Mouse (Mus musculus): ENCODE data around the gene Akt2. TPM values are rescaled to one million over a fixed set of nuclear protein-coding genes. Genes with fewer than 3 reads are reported as not detected.

Akt2 gene
- polyA plus RNA-seq, 1 experiment from 2014 or later, result 114 TPM

DNA sequence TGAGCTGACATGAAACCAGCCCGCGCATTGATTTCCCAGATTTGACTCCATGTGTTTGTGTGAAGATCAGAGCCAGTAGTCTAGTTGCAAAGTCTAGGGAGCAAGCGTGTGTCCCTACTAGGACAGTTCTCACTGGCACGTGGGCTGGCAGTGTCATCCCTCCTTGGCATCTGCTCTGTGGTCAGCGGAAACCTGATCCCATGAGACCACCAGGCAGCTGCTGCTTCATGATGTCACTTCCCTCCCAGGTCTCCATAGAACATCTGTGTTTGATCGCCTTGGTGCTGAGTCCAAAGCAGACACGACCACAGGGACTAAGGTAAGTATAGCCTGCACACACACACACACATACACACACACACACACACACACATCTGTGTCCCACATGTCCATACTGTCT, 12.9 kb upstream of the Akt2 start:
- no peak overlapping the region for H3K4me2 ChIP-seq (ENCODE audit: low read depth, low read length)
- 48% methylated on average over 7 of the region's 7 CpGs for WGBS
- peak; percentile 48; the same call in 1 of the 2 replicates for ATAC-seq (ENCODE audit: low read depth)

DNA sequence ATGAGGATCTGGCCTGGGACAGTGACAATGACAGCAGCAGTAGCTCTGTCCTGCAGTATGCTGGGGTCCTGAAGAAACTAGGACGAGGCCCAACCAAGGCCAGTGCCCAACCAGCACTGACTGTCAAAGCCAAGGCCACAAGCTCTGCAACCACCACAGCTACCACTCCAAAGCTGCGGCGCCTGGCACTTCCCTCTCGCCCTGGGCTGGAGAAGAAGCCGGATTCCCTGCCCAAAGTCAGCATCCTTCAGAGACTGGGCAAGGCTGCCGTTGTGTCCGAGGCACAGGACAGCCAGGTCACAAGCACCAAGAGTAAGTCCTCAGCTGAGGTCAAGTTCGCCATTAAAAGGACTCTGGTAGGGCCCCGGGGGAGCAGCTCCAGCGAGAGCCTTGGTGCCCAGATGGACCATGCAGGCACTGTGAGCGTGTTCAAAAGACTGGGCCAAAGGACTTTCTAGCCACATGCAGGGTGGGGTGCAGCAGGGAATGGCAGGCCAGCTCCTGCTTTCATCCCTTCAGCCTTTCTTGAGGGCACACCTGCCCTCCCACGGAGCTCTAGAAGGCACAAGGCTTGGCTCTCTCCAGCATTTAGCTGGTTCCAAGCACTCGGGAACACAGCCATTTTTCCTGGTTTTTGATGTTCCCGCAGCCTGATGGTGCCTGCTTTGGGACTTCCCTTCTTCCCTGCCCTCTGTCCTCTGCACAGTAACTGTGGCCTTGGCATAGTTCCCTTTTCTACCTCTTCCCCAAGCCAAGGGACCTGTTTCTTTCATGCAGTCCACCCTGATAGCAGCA, 10.8 kb upstream of the Akt2 start:
- WGBS, result 92% methylated on average over 14 of the region's 14 CpGs
- H3K36me3 ChIP-seq (ENCODE audit: control insufficient read depth, insufficient read depth, low read length), result peaks cover 86% of the 10 kb centered on the region

More for the DNA sequence above, 12.9 kb upstream of the Akt2 start:
- peak; percentile 44 for DNase-seq (ENCODE audit: low spot score)
- no peaks in the 10 kb centered on the region for H3K9me3 ChIP-seq (ENCODE audit: control insufficient read depth, low read length)
- H3K36me3 ChIP-seq (ENCODE audit: control insufficient read depth, insufficient read depth, low read length), result peaks cover 89% of the 10 kb centered on the region
- no peaks in the 10 kb centered on the region for H3K4me1 ChIP-seq (ENCODE audit: control insufficient read depth, insufficient read depth, low read length)
- H3K4me3 ChIP-seq (ENCODE audit: low read depth, low read length), result no peak overlapping the region
- H3K9ac ChIP-seq (ENCODE audit: low read depth, low read length), result no peak overlapping the region
- no peaks in the 10 kb centered on the region for H3K27me3 ChIP-seq (replicated peaks; ENCODE audit: control insufficient read depth, insufficient read depth, low read length)
- peak overlapping the region; percentile 48; the same call in 1 of the 2 replicates for H3K27ac ChIP-seq (replicated peaks; ENCODE audit: low read depth, low read length)

DNA sequence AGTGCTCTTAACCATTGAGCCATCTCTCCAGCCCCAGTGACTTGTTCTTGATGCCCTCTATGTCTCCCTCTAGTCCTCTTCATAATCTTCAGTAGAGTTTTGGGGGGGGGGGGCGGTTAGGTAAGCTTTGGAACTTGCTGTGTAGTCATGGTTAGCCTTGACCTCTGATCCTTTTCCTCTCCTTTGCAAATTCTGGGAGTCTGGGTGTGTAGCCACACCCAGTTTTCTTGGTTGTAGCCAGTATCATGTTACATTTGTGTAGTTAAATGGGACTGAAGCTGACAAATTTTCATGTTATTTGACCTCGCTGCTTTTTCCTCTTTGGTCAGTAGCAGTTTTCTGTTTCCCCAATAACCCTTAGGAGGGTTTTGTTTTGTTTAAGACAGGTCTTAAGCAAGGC, 4.5 kb upstream of the Akt2 start:
- peaks cover 31% of the 10 kb centered on the region for H3K36me3 ChIP-seq (ENCODE audit: control insufficient read depth, insufficient read depth, low read length)
- 66% methylated on average over 2 of the region's 2 CpGs for WGBS
- H3K4me3 ChIP-seq (ENCODE audit: low read depth, low read length), result no peak overlapping the region
- no peak overlapping the region for H3K9ac ChIP-seq (ENCODE audit: low read depth, low read length)
- no peak overlapping the region for H3K27ac ChIP-seq (replicated peaks; ENCODE audit: low read depth, low read length)
- no peak overlapping the region for H3K4me2 ChIP-seq (ENCODE audit: low read depth, low read length)
- ATAC-seq (ENCODE audit: low read depth), result no peak
- H3K9me3 ChIP-seq (ENCODE audit: control insufficient read depth, low read length), result no peaks in the 10 kb centered on the region
- DNase-seq (ENCODE audit: low spot score), result no peak
- no peaks in the 10 kb centered on the region for H3K4me1 ChIP-seq (ENCODE audit: control insufficient read depth, insufficient read depth, low read length)
- no peaks in the 10 kb centered on the region for H3K27me3 ChIP-seq (replicated peaks; ENCODE audit: control insufficient read depth, insufficient read depth, low read length)

More for the DNA sequence above, 10.8 kb upstream of the Akt2 start:
- Histone ChIP-seq H3K9ac (ENCODE audit: low read depth, low read length) (no peak overlapping the region; the same call in 1 of the 2 replicates), H3K9me3 (ENCODE audit: control insufficient read depth, low read length) (no peaks in the 10 kb centered on the region), H3K4me2 (ENCODE audit: low read depth, low read length) (no peak overlapping the region), H3K4me3 (ENCODE audit: low read depth, low read length) (no peak overlapping the region), H3K4me1 (ENCODE audit: control insufficient read depth, insufficient read depth, low read length) (no peaks in the 10 kb centered on the region), H3K27me3 (replicated peaks; ENCODE audit: control insufficient read depth, insufficient read depth, low read length) (no peaks in the 10 kb centered on the region), H3K27ac (replicated peaks; ENCODE audit: low read depth, low read length) (no peak overlapping the region)
- no peak for DNase-seq (ENCODE audit: low spot score)
- no peak for ATAC-seq (ENCODE audit: low read depth)

DNA sequence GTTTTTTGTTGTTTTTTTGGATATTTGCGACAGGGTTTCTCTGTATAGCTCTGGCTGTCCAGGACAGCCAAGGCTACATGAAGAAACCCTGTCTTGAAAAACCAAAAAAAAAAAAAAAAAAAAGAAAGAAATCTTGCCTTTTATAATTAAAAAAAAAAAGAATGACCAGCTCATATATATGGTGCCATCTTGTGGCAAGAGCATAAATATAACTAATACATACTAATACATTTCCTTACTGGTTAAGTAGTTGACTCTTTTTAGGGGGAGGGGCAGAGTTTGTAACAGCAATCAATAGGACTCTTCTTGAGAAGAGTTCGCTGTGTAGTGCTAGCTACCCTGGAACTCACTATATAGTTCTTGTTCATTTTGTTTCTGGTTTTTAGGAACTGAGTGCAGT, 3.6 kb upstream of the Akt2 start:
- 93% methylated on average over 2 of the region's 2 CpGs for WGBS
- Histone ChIP-seq H3K27me3 (replicated peaks; ENCODE audit: control insufficient read depth, insufficient read depth, low read length) (no peaks in the 10 kb centered on the region), H3K9me3 (ENCODE audit: control insufficient read depth, low read length) (no peaks in the 10 kb centered on the region), H3K9ac (ENCODE audit: low read depth, low read length) (no peak overlapping the region), H3K4me1 (ENCODE audit: control insufficient read depth, insufficient read depth, low read length) (peaks cover 2% of the 10 kb centered on the region; the same call in 1 of the 2 replicates), H3K27ac (replicated peaks; ENCODE audit: low read depth, low read length) (no peak overlapping the region), H3K36me3 (ENCODE audit: control insufficient read depth, insufficient read depth, low read length) (peaks cover 23% of the 10 kb centered on the region; the same call in 1 of the 2 replicates), H3K4me2 (ENCODE audit: low read depth, low read length) (no peak overlapping the region), H3K4me3 (ENCODE audit: low read depth, low read length) (no peak overlapping the region)
- peak; percentile 23 for DNase-seq (ENCODE audit: low spot score)
- ATAC-seq (ENCODE audit: low read depth), result no peak

DNA sequence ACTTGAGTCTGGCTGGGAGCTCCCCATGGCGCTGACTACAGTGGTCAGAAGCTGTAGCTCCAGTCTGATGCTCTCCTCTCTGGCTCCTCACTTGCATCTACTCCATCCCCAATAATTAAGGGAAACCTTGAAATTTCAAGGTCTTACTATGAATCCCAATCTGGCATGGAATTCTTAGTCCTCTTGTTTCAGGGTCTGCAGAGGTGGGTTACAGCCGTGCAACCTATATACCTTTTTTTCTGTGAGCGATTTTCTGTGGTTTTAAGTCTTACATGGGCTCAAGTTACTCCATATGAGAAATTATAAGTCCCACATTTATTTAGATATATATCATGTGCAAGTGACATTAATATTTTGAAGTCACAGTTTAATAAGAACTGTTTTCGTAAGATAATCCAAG, 1.3 kb upstream of the Akt2 start:
- Histone ChIP-seq H3K27ac (replicated peaks; ENCODE audit: low read depth, low read length) (no peak overlapping the region), H3K4me3 (ENCODE audit: low read depth, low read length) (no peak overlapping the region), H3K27me3 (replicated peaks; ENCODE audit: control insufficient read depth, insufficient read depth, low read length) (no peaks in the 10 kb centered on the region), H3K9me3 (ENCODE audit: control insufficient read depth, low read length) (no peaks in the 10 kb centered on the region), H3K4me1 (ENCODE audit: control insufficient read depth, insufficient read depth, low read length) (peaks cover 10% of the 10 kb centered on the region; the same call in 1 of the 2 replicates), H3K9ac (ENCODE audit: low read depth, low read length) (no peak overlapping the region), H3K36me3 (ENCODE audit: control insufficient read depth, insufficient read depth, low read length) (peaks cover 12% of the 10 kb centered on the region), H3K4me2 (ENCODE audit: low read depth, low read length) (no peak overlapping the region)
- WGBS, result 86% methylated on average over 4 of the region's 4 CpGs
- DNase-seq (ENCODE audit: low spot score) (no peak), ATAC-seq (ENCODE audit: low read depth) (no peak)

DNA sequence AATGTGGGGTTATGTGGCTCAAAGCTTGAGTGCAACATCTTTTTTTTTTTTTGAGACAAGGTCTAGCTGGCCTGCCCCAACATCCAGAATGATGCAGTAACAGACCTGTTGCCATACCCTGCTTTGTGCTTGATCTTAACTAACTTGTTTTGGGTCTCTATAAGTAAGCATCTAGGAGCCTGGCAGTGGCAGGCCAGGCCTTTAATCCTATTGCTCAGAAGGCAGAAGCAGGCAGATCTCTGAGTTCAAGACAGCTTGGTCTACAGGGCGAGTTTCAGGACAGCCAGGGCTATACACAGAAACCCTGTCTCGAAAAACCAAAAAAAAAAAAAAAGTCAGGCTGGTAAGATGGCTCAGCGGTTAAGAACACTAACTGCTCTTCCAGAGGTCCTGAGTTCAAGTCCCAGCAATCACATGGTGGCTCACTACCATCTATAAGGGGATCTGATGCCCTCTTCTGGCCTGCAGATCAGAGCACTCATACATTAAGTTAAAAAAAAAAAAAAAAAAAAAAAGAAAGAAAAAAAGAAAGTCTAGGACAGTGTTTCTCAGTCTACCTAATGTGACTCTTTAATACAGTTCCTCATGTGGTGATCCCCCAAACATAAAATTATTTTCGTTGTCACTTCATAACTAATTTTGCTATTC, 662 bp upstream of the Akt2 start:
- no peaks in the 10 kb centered on the region for H3K27me3 ChIP-seq (replicated peaks; ENCODE audit: control insufficient read depth, insufficient read depth, low read length)
- H3K36me3 ChIP-seq (ENCODE audit: control insufficient read depth, insufficient read depth, low read length), result peaks cover 11% of the 10 kb centered on the region; the same call in 1 of the 2 replicates
- DNase-seq (ENCODE audit: low spot score) (no peak), ATAC-seq (ENCODE audit: low read depth) (no peak)
- peaks cover 10% of the 10 kb centered on the region; the same call in 1 of the 2 replicates for H3K4me1 ChIP-seq (ENCODE audit: control insufficient read depth, insufficient read depth, low read length)
- no peaks in the 10 kb centered on the region for H3K9me3 ChIP-seq (ENCODE audit: control insufficient read depth, low read length)
- 55% methylated on average over 4 of the region's 4 CpGs for WGBS
- H3K27ac ChIP-seq (replicated peaks; ENCODE audit: low read depth, low read length), result peak overlapping the region; percentile 98
- peak overlapping the region; percentile 79 for H3K4me3 ChIP-seq (ENCODE audit: low read depth, low read length)
- H3K4me2 ChIP-seq (ENCODE audit: low read depth, low read length), result peak overlapping the region; percentile 71
- H3K9ac ChIP-seq (ENCODE audit: low read depth, low read length), result peak overlapping the region; percentile 86

DNA sequence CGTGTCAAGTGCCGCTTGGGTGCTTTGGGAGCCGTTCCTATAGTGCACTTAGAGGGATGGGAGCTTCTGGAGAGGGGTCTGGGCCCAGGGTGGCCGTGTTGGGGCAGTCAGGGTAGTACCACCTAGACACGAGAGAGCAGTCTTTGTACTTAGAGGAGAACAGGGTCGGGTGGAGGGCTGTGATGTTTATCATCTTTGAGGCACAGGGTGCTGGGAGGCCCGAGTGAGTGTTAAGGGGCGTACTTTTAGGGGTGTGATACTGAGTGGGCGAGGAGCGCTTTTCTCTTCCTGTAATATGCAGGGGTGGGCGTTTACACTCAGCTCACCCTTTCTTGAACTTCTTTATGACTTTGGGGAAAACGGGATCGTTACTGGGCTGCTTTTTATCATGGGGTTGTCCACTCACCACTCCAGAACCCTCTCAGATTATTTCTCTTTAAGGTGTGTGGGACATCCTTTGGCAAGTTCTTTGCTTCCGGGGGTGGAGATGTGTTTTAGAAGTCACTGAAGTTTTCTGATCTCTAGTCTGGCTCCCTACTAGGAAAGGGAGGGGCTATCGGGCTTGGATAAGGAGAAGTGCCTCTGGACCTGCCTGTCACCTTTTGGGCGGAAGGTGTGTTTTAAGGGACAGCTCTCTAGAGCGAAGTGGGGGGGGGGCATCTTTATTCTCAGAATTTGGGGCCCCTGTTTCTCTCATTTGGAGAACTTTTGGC, 1.0 kb downstream of the Akt2 start:
- Histone ChIP-seq H3K9me3 (ENCODE audit: control insufficient read depth, low read length) (no peaks in the 10 kb centered on the region), H3K9ac (ENCODE audit: low read depth, low read length) (peak overlapping the region; percentile 86), H3K27me3 (replicated peaks; ENCODE audit: control insufficient read depth, insufficient read depth, low read length) (no peaks in the 10 kb centered on the region), H3K36me3 (ENCODE audit: control insufficient read depth, insufficient read depth, low read length) (peaks cover 14% of the 10 kb centered on the region; the same call in 1 of the 2 replicates), H3K4me2 (ENCODE audit: low read depth, low read length) (peak overlapping the region; percentile 71), H3K4me3 (ENCODE audit: low read depth, low read length) (peak overlapping the region; percentile 79), H3K27ac (replicated peaks; ENCODE audit: low read depth, low read length) (peak overlapping the region; percentile 98), H3K4me1 (ENCODE audit: control insufficient read depth, insufficient read depth, low read length) (peaks cover 20% of the 10 kb centered on the region)
- 4% methylated on average over 17 of the region's 17 CpGs for WGBS
- ATAC-seq (ENCODE audit: low read depth) (peak; percentile 48), DNase-seq (ENCODE audit: low spot score) (peak; percentile 72)

DNA sequence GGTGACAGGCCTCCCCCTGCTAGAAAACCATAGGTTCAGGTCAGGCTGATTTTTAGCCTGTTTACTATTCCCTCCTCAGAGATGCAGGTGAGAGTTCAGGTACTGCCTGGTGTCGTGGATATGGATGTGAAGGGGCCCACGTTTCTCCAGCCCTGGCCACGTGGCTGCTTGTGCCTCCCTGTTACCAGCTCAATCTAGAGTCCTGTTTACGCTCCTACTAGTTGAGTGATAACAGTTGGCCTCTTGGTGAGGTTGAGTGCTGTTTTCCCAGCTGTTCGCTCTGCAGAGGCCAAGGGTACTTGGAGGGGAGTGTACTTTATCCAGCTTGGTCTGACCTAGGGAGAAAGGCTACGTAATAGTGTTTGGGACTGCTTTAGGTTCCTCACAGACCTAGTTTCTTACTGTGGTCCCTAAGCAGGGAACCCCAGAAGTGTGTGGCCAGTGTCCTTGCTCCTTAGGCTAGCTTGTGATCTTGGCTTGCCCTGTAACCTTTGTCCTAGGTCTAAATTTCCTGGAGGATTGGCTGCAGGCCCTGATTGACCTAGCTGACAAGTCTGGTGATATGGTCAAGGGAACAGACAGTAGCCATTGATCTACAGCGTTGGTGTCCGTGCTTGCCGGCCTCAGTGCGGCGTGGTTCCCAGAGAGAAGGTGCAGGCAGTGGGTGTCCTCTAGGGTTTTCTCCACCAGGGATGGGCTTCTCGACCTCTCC, 1.7 kb downstream of the Akt2 start:
- peak overlapping the region; percentile 79 for H3K4me3 ChIP-seq (ENCODE audit: low read depth, low read length)
- peak overlapping the region; percentile 71 for H3K4me2 ChIP-seq (ENCODE audit: low read depth, low read length)
- H3K9me3 ChIP-seq (ENCODE audit: control insufficient read depth, low read length), result no peaks in the 10 kb centered on the region
- WGBS, result 66% methylated on average over 12 of the region's 12 CpGs
- peaks cover 14% of the 10 kb centered on the region; the same call in 1 of the 2 replicates for H3K36me3 ChIP-seq (ENCODE audit: control insufficient read depth, insufficient read depth, low read length)
- ATAC-seq (ENCODE audit: low read depth) (no peak), DNase-seq (ENCODE audit: low spot score) (no peak)
- peak overlapping the region; percentile 86 for H3K9ac ChIP-seq (ENCODE audit: low read depth, low read length)
- H3K4me1 ChIP-seq (ENCODE audit: control insufficient read depth, insufficient read depth, low read length), result peaks cover 24% of the 10 kb centered on the region
- peak overlapping the region; percentile 98 for H3K27ac ChIP-seq (replicated peaks; ENCODE audit: low read depth, low read length)
- H3K27me3 ChIP-seq (replicated peaks; ENCODE audit: control insufficient read depth, insufficient read depth, low read length), result no peaks in the 10 kb centered on the region

Measured in embryonic facial prominence, embryonic 14.5 days (tissue).